In genomic region chr11:53097870-53098269, GRCm38 (mm10) we compare ENCODE assay signal across 21 mouse cellular contexts.
DNase-seq lines count a peak whose midpoint lies in the region; ATAC-seq and TF ChIP-seq lines count a peak whose summit lies in the region.
"Had no signal": no experiment of that assay in that cellular context is flagged by ENCODE, and none has a peak within 500 bp of the region (broad histone marks: within the 10 kb centered on the region; RNA-seq: fewer than 3 reads in every experiment).

No protein-coding gene starts in this region.

- H3K36me3 ChIP-seq in thymus, adult 2 months (ENCODE audit: control insufficient read depth, insufficient read depth, low read length): no peaks in the 10 kb centered on the region
- H3K36me3 ChIP-seq in CH12.LX (replicated peaks in 1 of 2; ENCODE audit: control insufficient read depth in 1 of 2, insufficient read depth in 1 of 2, low read length in 1 of 2): no peaks in the 10 kb centered on the region
- H3K36me3 ChIP-seq: embryonic facial prominence, embryonic 12.5 days; embryonic facial prominence, embryonic 15.5 days; G1E; hindbrain, embryonic 12.5 days; hindbrain, embryonic 15.5 days had no signal

- dilution Hi-C loops in CH12.LX (cut with MboI; ENCODE audit: extremely low pct_ligation_motif_present, extremely low pct_unique_long_range_greater_than_20kb, low sequenced_read_pairs): no loop called here

- peak overlapping the region; percentile 1; the same call in 1 of the 2 replicates for H3K27ac ChIP-seq in thymus, adult 2 months (ENCODE audit: control insufficient read depth, insufficient read depth, low read length)
- no peak overlapping the region for H3K27ac ChIP-seq in CH12.LX (ENCODE audit: insufficient read depth, low read depth)
- H3K27ac ChIP-seq: embryonic facial prominence, embryonic 12.5 days; embryonic facial prominence, embryonic 15.5 days; gastrocnemius, adult 2 months; hindbrain, embryonic 12.5 days; hindbrain, embryonic 15.5 days had no signal

- no peak for TF ChIP-seq EP300 in CH12.LX (IDR thresholded peaks at IDR 0.05; ENCODE audit: low read length)

- H3K79me2 ChIP-seq in CH12.LX (replicated peaks; ENCODE audit: control insufficient read depth, extremely low read depth, insufficient read depth, poor library complexity, severe bottlenecking): no peaks in the 10 kb centered on the region

- no peak overlapping the region for H3K4me3 ChIP-seq in thymus, adult 2 months (ENCODE audit: control insufficient read depth, insufficient read depth, low read length)
- H3K4me3 ChIP-seq in CH12.LX (replicated peaks in 1 of 3; ENCODE audit: low read depth in 2 of 3, low read length in 2 of 3, poor library complexity in 1 of 3): no peak overlapping the region
- H3K4me3 ChIP-seq: embryonic facial prominence, embryonic 12.5 days; embryonic facial prominence, embryonic 15.5 days; gastrocnemius, adult 2 months; hindbrain, embryonic 12.5 days; hindbrain, embryonic 15.5 days had no signal

- no peak overlapping the region for H3K4me2 ChIP-seq in CH12.LX (ENCODE audit: insufficient read depth, low read depth, poor library complexity, severe bottlenecking)
- H3K4me2 ChIP-seq: embryonic facial prominence, embryonic 12.5 days; embryonic facial prominence, embryonic 15.5 days; hindbrain, embryonic 12.5 days; hindbrain, embryonic 15.5 days had no signal

- peak; percentile 85 for ATAC-seq in granulocyte monocyte progenitor cell, adult 5-6 weeks (replicated peaks; ENCODE audit: poor library complexity, severe bottlenecking)
- ATAC-seq: forebrain, embryonic 14.5 days; forebrain, postnatal 0 days; Patski had no signal

- H3K9ac ChIP-seq in CH12.LX (ENCODE audit: insufficient read depth, low read depth): no peak overlapping the region
- H3K9ac ChIP-seq: embryonic facial prominence, embryonic 12.5 days; embryonic facial prominence, embryonic 15.5 days; forebrain, postnatal 0 days; hindbrain, embryonic 12.5 days; hindbrain, embryonic 15.5 days had no signal

- no peak for TF ChIP-seq POLR2A in thymus, adult 2 months (IDR thresholded peaks at IDR 0.05; ENCODE audit: control insufficient read depth, extremely low read depth, insufficient read depth, low read length, poor library complexity)
- no peak for TF ChIP-seq POLR2A in CH12.LX (IDR thresholded peaks at IDR 0.05; ENCODE audit: low read depth, low read length)

- in situ Hi-C loops in CH12.LX (cut with MboI; ENCODE audit: low pct_ligation_motif_present, low pct_unique_long_range_greater_than_20kb, low sequenced_read_pairs): no loop called here

- no peak for DNase-seq in thymus, adult 2 months
- no peak for DNase-seq in thymus, postnatal 25 days
- peak; percentile 6 for DNase-seq in CH12.LX (ENCODE audit: extremely low read depth)
- DNase-seq in testis, postnatal 10 days (ENCODE audit: low spot score): no peak
- no peak for DNase-seq in urinary bladder, postnatal 36 days (ENCODE audit: low spot score in 2 of 2)
- DNase-seq: adrenal gland, postnatal 10 days; adrenal gland, postnatal 36 days; cerebellum, adult 18-20 months; cerebellum, adult 9-10 months; forebrain, postnatal 0 days; gastrocnemius, adult 2 months; gastrocnemius, postnatal 14 days; heart, adult 18-20 months had no signal

- no peaks in the 10 kb centered on the region for H3K9me3 ChIP-seq in CH12.LX (replicated peaks; ENCODE audit: low read length)
- H3K9me3 ChIP-seq: embryonic facial prominence, embryonic 12.5 days; embryonic facial prominence, embryonic 15.5 days; G1E; hindbrain, embryonic 12.5 days; hindbrain, embryonic 15.5 days had no signal

- 38% methylated on average over 6 of the region's 6 CpGs for WGBS in thymus, adult 2 months

- no peaks in the 10 kb centered on the region for H3K27me3 ChIP-seq in thymus, adult 2 months (ENCODE audit: control insufficient read depth, insufficient read depth, low read length)
- peaks cover 99% of the 10 kb centered on the region for H3K27me3 ChIP-seq in CH12.LX (replicated peaks)
- H3K27me3 ChIP-seq: embryonic facial prominence, embryonic 12.5 days; embryonic facial prominence, embryonic 15.5 days; hindbrain, embryonic 15.5 days had no signal

- TF ChIP-seq CTCF in thymus, adult 2 months (IDR thresholded peaks at IDR 0.05; ENCODE audit: borderline replicate concordance, control insufficient read depth, extremely low read depth, insufficient read depth, low read length, poor library complexity): no peak
- TF ChIP-seq CTCF in CH12.LX (conservative IDR thresholded peaks at IDR 0.05 in 1 of 2, IDR thresholded peaks at IDR 0.05 in 1 of 2; ENCODE audit: low read depth in 2 of 2, low read length in 2 of 2): no peak

- no peak for TF ChIP-seq RAD21 in CH12.LX (IDR thresholded peaks at IDR 0.05; ENCODE audit: low read depth, low read length)

- peaks cover 56% of the 10 kb centered on the region for H3K4me1 ChIP-seq in thymus, adult 2 months (replicated peaks; ENCODE audit: control insufficient read depth, insufficient read depth, low read length)
- no peaks in the 10 kb centered on the region for H3K4me1 ChIP-seq in CH12.LX (ENCODE audit: control insufficient read depth in 1 of 2, insufficient read depth in 2 of 2)

TF ChIP-seq in CH12.LX, 34 proteins besides CTCF, POLR2A, EP300 and RAD21:
- TF ChIP-seq PAX5 (IDR thresholded peaks at IDR 0.05; ENCODE audit: low read length) (no peak), ZMIZ1 (IDR thresholded peaks at IDR 0.05; ENCODE audit: low read depth, low read length) (no peak), GABPA (IDR thresholded peaks at IDR 0.05; ENCODE audit: insufficient replicate concordance, low read depth, low read length) (no peak), MEF2A (IDR thresholded peaks at IDR 0.05; ENCODE audit: borderline replicate concordance, low read depth, low read length) (no peak), IRF4 (IDR thresholded peaks at IDR 0.05; ENCODE audit: low read depth, low read length) (no peak), MAFK (IDR thresholded peaks at IDR 0.05; ENCODE audit: insufficient replicate concordance, low read length) (no peak), JUN (IDR thresholded peaks at IDR 0.05; ENCODE audit: insufficient read depth, low read depth, low read length) (no peak), ZNF384 (IDR thresholded peaks at IDR 0.05; ENCODE audit: low read depth, low read length) (no peak), POLR2AphosphoS2 (IDR thresholded peaks at IDR 0.05; ENCODE audit: low read depth, low read length) (no peak), CHD1 (IDR thresholded peaks at IDR 0.05; ENCODE audit: low read depth, low read length) (no peak)
